Mouse (Mus musculus): ENCODE data around the gene Cnpy4.
"Not testable (repeated sequence)": the region's sequence is repeated elsewhere in the genome, so short reads cannot be mapped to it uniquely, and the experiment has no call there.

Cnpy4 gene

GRCm38 (mm10) chr5:138199576-138199975, 12.3 kb downstream of the Cnpy4 start:
- DNase-seq (ENCODE audit: inconsistent age in 2 of 2, low spot score in 1 of 2), result peak; percentile 64 to 81

GRCm38 (mm10) chr5:138202086-138202485, 14.8 kb downstream of the Cnpy4 start:
- no peak for DNase-seq (ENCODE audit: inconsistent age in 2 of 2, low spot score in 1 of 2)

GRCm38 (mm10) chr5:138207253-138207652, 20.0 kb downstream of the Cnpy4 start:
- DNase-seq (ENCODE audit: inconsistent age in 2 of 2, low spot score in 1 of 2), result peak in 1 of 2 experiments; percentile 67

DNA sequence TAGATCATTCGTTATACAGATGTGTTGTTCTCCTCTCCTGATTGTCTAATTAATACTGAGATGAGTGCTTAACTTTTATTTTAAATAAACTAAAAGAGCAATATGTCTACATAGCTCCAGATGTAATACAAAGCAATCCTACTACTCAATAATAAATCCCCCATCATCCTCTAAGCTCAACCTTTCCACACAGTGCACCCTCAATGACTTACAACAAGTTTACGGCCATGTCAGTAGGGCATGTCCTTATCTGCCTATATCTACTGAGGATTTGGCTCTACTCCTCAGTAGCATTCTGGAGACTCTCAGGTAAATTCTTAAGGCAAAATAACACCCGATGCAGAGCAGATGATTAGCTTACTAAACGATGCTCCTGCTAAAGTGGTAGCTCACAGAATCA, 20.6 kb downstream of the Cnpy4 start:
- no peak for DNase-seq (ENCODE audit: inconsistent age in 2 of 2, low spot score in 1 of 2)

DNA sequence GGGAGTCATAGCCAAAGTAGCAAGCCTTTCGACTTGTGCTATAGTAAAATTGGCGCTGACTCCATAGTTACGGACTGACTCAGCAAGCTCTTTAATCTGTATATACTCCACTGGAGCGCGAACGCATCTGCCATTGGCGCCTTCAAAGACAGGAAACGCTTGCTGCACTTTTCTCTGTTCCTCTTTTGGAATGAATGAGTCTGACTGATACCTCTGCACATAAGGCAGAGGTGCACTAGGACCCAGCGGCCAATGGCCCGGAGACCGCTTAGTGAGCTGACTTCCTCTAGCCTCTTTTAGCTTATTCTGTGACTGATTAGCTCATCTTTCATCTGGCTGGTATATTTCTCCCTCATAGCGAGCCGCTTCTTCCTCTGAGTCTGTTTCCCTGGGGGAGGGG, 29.3 kb downstream of the Cnpy4 start:
- not testable (repeated sequence) for DNase-seq (ENCODE audit: inconsistent age in 2 of 2, low spot score in 1 of 2)

GRCm38 (mm10) chr5:138219864-138220263, 32.6 kb downstream of the Cnpy4 start:
- DNase-seq (ENCODE audit: inconsistent age in 2 of 2, low spot score in 1 of 2), result no peak

DNA sequence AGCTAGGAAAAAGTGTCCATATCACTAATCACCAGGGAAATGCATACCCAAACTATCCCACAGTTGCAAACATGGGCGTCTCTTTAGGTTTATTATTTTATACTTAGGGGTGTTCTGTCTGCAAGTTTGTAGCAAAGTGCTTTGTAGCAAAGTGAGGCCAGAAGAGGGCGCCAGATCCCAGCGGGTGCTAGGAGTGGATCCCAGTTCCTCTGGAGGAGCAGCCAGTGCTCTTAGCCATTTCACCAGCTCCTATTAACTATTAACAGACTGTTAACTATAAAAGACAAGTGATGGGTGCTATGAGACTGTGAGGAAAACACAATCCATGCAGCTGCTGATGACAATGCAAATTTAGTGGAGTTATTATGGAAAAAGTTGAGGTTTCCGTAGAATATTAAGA, 34.8 kb downstream of the Cnpy4 start:
- DNase-seq (ENCODE audit: inconsistent age in 2 of 2, low spot score in 1 of 2), result peak; percentile 84 to 96

DNA sequence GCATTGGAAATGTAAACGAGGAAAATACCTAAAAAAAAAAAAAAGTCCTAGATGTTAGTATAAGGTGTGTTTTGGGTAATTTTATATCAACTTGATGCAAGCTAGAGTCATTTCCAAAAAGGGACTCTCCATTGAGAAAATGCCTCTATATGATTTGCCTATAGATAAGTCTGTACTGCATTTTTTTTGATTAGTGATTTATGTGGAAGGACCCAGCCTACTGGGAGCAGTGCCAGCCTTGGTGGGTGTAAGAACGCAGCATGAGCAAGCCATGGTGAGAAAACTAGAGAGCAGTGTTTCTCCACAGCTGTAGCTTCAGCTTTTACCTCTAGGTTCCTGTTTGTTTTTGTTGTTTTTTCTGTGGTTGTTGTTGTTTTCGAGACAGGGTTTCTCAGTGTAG, 36.0 kb downstream of the Cnpy4 start:
- DNase-seq (ENCODE audit: inconsistent age in 2 of 2, low spot score in 1 of 2), result no peak

GRCm38 (mm10) chr5:138225700-138226099, 38.4 kb downstream of the Cnpy4 start, which contains the start of gene Nxpe5:
Gene Nxpe5, plus strand, starts transcription at chr5:138225898.
- DNase-seq (ENCODE audit: inconsistent age in 2 of 2, low spot score in 1 of 2), result no peak

DNA sequence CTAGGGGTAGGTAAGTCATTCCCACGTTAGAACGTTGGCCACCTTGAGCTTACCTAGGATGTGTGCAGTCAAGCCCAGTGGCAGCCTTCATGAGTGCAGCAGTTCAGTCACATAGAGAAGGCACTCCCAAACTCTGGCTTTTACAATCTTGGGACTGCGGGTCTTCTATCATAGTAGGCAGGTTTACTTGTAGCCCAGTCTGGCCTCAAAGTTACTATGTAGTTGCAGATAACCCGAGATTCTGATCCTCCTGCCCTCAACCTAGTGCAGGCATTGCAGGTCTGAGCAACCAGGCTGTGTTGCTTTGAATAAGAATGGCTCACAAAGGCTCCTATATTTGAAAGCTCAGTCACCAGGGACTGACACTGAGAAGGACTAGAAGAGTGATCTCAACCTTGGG, 39.2 kb downstream of the Cnpy4 start:
- DNase-seq (ENCODE audit: inconsistent age in 2 of 2, low spot score in 1 of 2), result no peak

DNA sequence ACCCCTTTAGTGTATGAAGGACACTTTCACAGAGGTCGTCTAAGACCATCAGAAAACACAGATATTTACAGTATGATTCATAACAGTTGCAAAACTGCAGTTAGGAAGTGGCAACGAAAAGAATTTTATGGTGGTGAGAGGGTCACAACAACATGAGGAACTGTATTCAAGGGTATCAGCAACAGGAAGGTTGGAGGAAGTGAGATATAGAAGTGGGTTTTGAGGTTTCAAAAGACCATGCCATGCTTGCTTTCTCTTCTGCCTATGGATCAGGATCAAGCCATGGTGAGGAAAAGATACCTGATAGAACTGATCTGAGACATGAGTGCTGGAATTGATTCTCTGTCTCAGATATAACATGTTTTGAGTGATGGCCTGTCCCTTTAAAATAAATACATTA, 40.1 kb downstream of the Cnpy4 start:
- no peak for DNase-seq (ENCODE audit: inconsistent age in 2 of 2, low spot score in 1 of 2)

DNA sequence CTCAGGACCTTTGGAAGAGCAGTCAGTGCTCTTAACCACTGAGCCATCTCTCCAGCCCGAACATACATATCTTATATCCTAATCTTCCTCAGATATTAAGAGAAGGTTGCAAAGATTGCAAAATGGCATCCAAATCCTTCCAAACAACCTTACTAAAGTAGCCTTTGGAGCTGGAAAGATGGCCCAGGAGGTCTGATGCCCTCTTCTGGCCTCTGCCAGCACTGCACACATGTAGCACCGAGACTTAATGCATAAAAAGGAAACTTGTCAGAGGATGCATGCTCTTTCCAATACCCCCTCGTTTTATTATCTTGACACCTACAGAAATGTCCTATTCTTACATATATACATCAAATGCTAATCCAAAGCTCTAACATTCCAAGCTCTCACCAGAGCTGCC, 40.7 kb downstream of the Cnpy4 start:
- peak; percentile 35 to 66 for DNase-seq (ENCODE audit: inconsistent age in 2 of 2, low spot score in 1 of 2)

GRCm38 (mm10) chr5:138229511-138229910, 42.2 kb downstream of the Cnpy4 start:
- no peak for DNase-seq (ENCODE audit: inconsistent age in 2 of 2, low spot score in 1 of 2)

DNA sequence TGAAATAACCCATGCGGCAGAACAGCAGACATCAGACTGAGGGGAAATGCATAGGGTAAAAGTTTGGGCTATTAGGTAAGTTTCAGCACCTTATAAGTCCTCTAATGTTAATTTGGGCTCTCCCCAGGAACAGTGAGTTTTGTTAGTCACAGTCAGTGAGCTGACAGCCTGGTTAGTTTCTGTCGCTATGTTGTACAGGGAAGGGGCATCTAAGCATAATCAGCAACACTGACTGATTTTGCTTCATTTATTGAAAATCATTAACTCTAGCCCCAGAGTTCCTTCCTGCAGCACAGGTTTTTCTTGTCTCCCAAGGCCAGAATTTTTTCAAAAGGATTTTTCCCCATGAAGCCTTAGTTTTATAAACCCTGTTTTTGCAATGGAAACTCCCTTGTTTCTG, 46.5 kb downstream of the Cnpy4 start:
- DNase-seq (ENCODE audit: inconsistent age in 2 of 2, low spot score in 1 of 2), result no peak

GRCm38 (mm10) chr5:138234224-138234623, 46.9 kb downstream of the Cnpy4 start:
- no peak for DNase-seq (ENCODE audit: inconsistent age in 2 of 2, low spot score in 1 of 2)

- peak in 1 of 2 experiments; percentile 78 for DNase-seq (ENCODE audit: inconsistent age in 2 of 2, low spot score in 1 of 2)
These were observed 54.2 kb downstream of the Cnpy4 start for GRCm38 (mm10) chr5:138241511-138241910.
